Mouse (Mus musculus): Measurements from ENCODE around the gene Olfr750.

GRCm38 (mm10) chr14:51085911-51086310 is 11.7 kb upstream of the Olfr750 start:
- no peak for TF ChIP-seq CTCF (IDR thresholded peaks at IDR 0.05; ENCODE audit: low read depth)
- TF ChIP-seq EP300 (optimal IDR thresholded peaks at IDR 0.05) = no peak

All from stomach, postnatal 0 days (tissue).